8 mouse cellular contexts compared by ENCODE assay signal in genomic region chr8:94485882-94486281, GRCm38 (mm10). TPM values are rescaled to one million over a fixed set of nuclear protein-coding genes. Genes with fewer than 3 reads are reported as not detected.
DNase-seq lines count a peak whose midpoint lies in the region; ATAC-seq and TF ChIP-seq lines count a peak whose summit lies in the region.

No protein-coding gene starts in this region.

- no peaks in the 10 kb centered on the region for H3K36me3 ChIP-seq in heart, embryonic 10.5 days
- no peaks in the 10 kb centered on the region for H3K36me3 ChIP-seq in testis, adult 2 months (ENCODE audit: control insufficient read depth, insufficient read depth, low read length)

- H3K27ac ChIP-seq in heart, embryonic 10.5 days = no peak overlapping the region
- no peak overlapping the region for H3K27ac ChIP-seq in testis, adult 2 months (ENCODE audit: control insufficient read depth, insufficient read depth, low read depth, low read length)
- H3K27ac ChIP-seq in cortical plate, adult 2 months (ENCODE audit: insufficient read depth, low read length) = no peak overlapping the region

- ATAC-seq in megakaryocyte progenitor cell, adult 5-6 weeks (replicated peaks; ENCODE audit: poor library complexity) = peak; percentile 61
- ATAC-seq in inflammation-experienced regulatory T-cells, adult 6 months = no peak

- 0 out of 2 replicates have a peak, but pooled peaks cover 4% of the 10 kb centered on the region for H3K4me1 ChIP-seq in heart, embryonic 10.5 days
- no peaks in the 10 kb centered on the region for H3K4me1 ChIP-seq in testis, adult 2 months (ENCODE audit: control insufficient read depth, insufficient read depth, low read length)
- H3K4me1 ChIP-seq in cortical plate, adult 2 months (ENCODE audit: control insufficient read depth, insufficient read depth, low read length) = no peaks in the 10 kb centered on the region

- peak; percentile 27; the same call in 1 of the 2 replicates for TF ChIP-seq CTCF in testis, adult 2 months (IDR thresholded peaks at IDR 0.05; ENCODE audit: control insufficient read depth, insufficient read depth, insufficient replicate concordance, low read depth, low read length)
- peak; percentile 59 for TF ChIP-seq CTCF in cortical plate, adult 2 months (IDR thresholded peaks at IDR 0.05; ENCODE audit: extremely low read depth, insufficient read depth, low read length)

- WGBS in heart, embryonic 10.5 days = 30% methylated on average over 2 of the region's 2 CpGs

- H3K9me3 ChIP-seq in heart, embryonic 10.5 days = no peaks in the 10 kb centered on the region

- no peak overlapping the region for H3K4me3 ChIP-seq in heart, embryonic 10.5 days
- no peak overlapping the region for H3K4me3 ChIP-seq in testis, adult 2 months (ENCODE audit: control insufficient read depth, low read depth, low read length)
- H3K4me3 ChIP-seq in cortical plate, adult 2 months (ENCODE audit: insufficient read depth, low read length) = no peak overlapping the region

- no peak for TF ChIP-seq POLR2A in testis, adult 2 months (IDR thresholded peaks at IDR 0.05; ENCODE audit: control insufficient read depth, low read depth, low read length)
- TF ChIP-seq POLR2A in cortical plate, adult 2 months (IDR thresholded peaks at IDR 0.05; ENCODE audit: extremely low read depth, insufficient read depth, low read length) = no peak

- peaks cover 23% of the 10 kb centered on the region for H3K27me3 ChIP-seq in heart, embryonic 10.5 days (ENCODE audit: insufficient read depth, poor library complexity, severe bottlenecking)
- no peaks in the 10 kb centered on the region for H3K27me3 ChIP-seq in testis, adult 2 months (ENCODE audit: control insufficient read depth, insufficient read depth, low read length)

- DNase-seq in heart, adult 11 months = peak; percentile 97
- no peak for DNase-seq in heart, embryonic 10.5 days (ENCODE audit: low spot score)
- DNase-seq in testis, postnatal 14 days (ENCODE audit: low spot score) = no peak
- DNase-seq in kidney, adult 9 months = peak; percentile 70

RNA-seq across cellular contexts. Expression of gene Cpne2, which starts 46.9 kb away (rescaled TPM):
- polyA plus RNA-seq in heart, embryonic 10.5 days (2016; fragmentation: Nextera tagmentation; extraction: Ambion mirVana) = 5.6 and 6.8 TPM in 2 replicates
- polyA plus RNA-seq in testis, adult 2 months (2012; rRNA removed) = 3.1 and 4.2 TPM in 2 replicates
- polyA plus RNA-seq in cortical plate, adult 2 months (2012; rRNA removed) = 26.7 and 28.2 TPM in 2 replicates
- 98.4 and 104 TPM in 2 replicates for total RNA-seq in megakaryocyte progenitor cell, adult 5-6 weeks (2015)
- total RNA-seq in megakaryocyte progenitor cell, adult 5-6 weeks (2017) = 54.1 and 64.9 TPM in 2 replicates
- 1 to 10 TPM in 1 of 3 experiments, under 1 TPM in 2; 0.37 to 2.4 (median 0.98) TPM for polyA plus RNA-seq in inflammation-experienced regulatory T-cells, adult 6 months (2017; shearing (Covaris generic))

RNA-seq across cellular contexts. Expression of gene Nlrc5, which starts 51.7 kb away (rescaled TPM):
- polyA plus RNA-seq in heart, embryonic 10.5 days (2016; fragmentation: Nextera tagmentation; extraction: Ambion mirVana) = not detected in 2 replicates
- polyA plus RNA-seq in testis, adult 2 months (2012; rRNA removed) = 7.3 and 8.2 TPM in 2 replicates
- polyA plus RNA-seq in cortical plate, adult 2 months (2012; rRNA removed) = 0.94 and 1.0 TPM in 2 replicates
- total RNA-seq in megakaryocyte progenitor cell, adult 5-6 weeks (2015) = 22.5 and 24.1 TPM in 2 replicates
- total RNA-seq in megakaryocyte progenitor cell, adult 5-6 weeks (2017) = 17.7 and 27.9 TPM in 2 replicates
- 100 to 1,000 TPM; 122 to 208 (median 189) TPM for polyA plus RNA-seq in inflammation-experienced regulatory T-cells, adult 6 months (2017; shearing (Covaris generic))

Comparison
In these comparisons a context has a peak if more than half of its experiments do, and no peak if none do; other contexts are left out.
1. DNase-seq: peak in heart, adult 11 months (single experiment) and kidney, adult 9 months (single experiment); none in heart, embryonic 10.5 days (single experiment) and testis, postnatal 14 days (single experiment).
2. RNA of gene Nlrc5, which starts 51.7 kb away (polyA plus RNA-seq): 122 to 208 TPM in inflammation-experienced regulatory T-cells, adult 6 months; 7.3 to 8.2 TPM in testis, adult 2 months, 0.94 to 1.0 TPM in cortical plate, adult 2 months and not detected in heart, embryonic 10.5 days; every median in the first group is over 10 times any median in the second.